Mouse (Mus musculus): Measurements from ENCODE around the gene Brd7.

Gene Brd7

DNA sequence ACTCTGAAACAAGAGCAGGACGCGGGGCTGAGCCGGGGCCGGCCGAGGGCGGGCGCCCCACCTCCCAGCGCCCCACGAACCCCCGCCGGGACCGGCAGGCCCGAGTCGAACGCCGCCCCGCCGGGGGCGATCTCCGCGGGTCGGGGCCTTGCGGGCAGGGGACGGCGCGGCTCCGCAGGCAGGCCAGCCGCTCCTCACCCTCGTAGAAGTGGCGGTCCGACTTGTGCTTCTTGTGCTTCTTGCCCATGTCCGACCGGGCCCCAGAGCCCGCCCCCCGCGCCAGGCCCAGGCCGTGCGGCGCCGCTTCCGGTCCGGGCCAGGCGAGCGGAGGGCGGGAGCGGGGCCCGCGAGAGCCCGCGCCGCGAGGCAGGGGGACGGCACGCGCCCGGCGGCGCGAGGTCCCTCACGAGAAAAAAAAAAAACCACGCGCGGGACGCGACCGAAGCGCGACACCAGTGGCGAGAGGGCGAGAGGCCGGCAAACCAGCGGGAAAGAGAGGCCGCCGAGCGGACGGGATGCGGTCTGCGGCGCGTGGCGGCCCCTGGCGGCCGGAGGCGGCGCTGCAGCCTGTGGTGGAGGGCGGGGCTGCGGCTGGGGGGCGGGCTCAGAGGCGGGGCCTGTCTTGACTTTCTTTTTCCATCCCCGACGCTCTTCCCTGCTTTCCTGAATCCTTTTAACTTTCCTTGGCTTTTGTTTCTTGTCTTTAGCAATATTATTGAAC is at the start of gene Brd7:
Brd7 (minus strand) TSS at position 487 of the 721 bp plus-strand sequence.
- DNase-seq (ENCODE audit: low read depth): no peak

GRCm38 (mm10) chr8:88411461-88411860 is 49.5 kb upstream of the Brd7 start:
- DNase-seq (ENCODE audit: low read depth): no peak

GRCm38 (mm10) chr8:88409401-88409940 is 47.5 kb upstream of the Brd7 start:
- DNase-seq (ENCODE audit: low read depth): no peak

- DNase-seq (ENCODE audit: low read depth): no peak
Observed at GRCm38 (mm10) chr8:88407716-88408115, 45.7 kb upstream of the Brd7 start.

DNA sequence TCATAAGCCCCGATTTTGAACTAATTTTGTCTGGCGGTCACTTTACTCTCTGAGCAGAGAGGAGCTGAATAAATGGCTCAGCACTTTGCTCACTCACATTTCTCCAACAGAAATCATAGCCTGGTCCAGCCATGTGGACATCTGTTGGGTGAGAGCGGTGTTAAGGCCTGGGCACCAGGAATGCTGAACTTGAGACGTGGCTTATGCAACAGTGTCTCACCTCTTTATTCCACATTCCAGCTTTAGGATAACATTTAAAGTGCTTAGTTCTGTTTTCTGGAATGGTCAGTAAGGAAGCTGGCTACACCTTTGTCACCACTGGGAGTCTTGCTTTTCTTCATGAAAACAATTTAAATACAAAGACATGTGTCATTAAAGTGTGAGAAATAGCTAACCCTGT is 36.1 kb upstream of the Brd7 start:
- no peak for DNase-seq (ENCODE audit: low read depth)

DNA sequence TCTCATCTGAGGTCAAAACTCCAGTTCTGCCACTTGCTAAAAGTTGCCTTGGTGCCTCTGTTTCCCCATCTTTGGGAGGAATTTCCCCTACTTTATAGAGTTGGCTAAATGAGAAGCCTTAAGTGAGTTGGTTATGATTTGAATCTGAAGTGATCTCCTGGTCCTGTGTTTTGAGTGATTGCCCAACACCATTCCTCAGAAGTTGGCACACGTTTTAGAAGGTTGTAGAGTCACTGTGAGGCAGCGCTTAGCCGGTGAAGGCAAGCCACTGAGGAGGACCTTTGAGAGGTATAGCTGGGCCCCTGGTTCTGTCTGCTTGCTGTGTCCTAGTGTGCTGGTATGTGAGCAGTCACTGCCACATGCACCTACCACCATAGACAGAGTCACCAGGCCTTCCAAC is 31.3 kb upstream of the Brd7 start:
- no peak for DNase-seq (ENCODE audit: low read depth)

DNA sequence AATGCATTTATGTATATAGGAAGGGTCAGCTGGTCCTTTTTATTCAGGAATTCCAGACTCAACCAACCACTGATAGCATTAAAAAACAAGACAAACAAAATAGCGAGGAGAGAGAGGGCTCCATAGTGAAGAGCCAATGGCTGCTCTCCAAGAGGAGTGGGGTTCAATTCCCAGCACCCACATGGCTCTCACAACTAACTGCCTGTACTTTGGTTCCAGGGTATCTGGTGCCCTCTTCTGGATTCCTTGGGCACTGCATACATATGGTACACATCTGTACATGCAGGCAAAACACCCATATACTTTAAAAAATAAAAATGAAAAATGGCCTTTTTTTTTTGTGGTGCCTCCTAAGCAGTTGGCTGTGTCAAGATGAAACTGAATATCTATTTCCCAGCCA is 28.8 kb upstream of the Brd7 start:
- DNase-seq (ENCODE audit: low read depth): no peak

DNA sequence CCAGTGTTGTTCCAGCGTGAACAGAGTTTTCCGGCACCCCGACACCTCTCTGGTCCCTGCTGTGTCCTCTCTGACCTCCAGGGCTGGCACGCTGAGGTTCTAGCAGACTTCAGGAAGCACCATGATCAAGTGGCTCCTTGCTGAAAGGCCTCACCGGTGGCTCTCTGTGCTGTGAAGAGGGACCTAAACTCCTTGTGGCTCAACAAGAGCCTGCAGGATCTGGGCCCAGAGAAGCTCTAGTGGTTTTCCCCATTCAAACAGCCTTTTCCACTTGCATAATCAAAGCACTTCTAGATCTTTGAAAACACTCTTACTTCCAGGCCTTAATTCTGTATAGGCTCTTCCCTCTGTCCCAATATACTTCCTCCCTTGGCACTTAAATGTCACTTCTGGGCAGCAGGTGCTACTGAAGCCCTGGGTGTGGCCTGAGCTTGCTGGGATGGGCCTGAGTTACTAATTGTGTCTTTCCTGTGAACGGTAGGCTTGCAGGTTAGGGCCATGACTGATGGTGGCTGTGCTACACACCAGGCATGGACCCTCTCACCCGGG is 26.8 kb upstream of the Brd7 start:
- no peak for DNase-seq (ENCODE audit: low read depth)

GRCm38 (mm10) chr8:88387874-88388273 is 25.9 kb upstream of the Brd7 start:
- DNase-seq (ENCODE audit: low read depth): no peak

DNA sequence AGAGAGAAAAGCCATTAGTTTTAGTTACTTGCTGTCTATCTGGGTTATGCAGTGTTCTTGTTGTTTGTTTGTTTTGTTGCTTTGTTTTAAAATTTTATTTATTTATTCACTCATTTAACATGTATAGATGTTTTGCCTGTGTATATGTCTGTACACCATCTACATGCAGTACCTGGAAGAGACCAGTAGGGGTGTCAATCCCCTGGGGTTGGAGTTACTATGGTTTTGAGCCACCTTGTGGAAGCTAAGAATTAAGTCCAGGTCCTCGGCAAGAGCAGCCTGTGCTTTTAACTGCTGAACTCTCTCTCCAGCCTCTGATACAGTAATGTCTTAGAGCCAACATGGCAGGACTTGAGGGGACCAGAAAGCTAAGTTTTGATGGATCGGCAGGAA is 21.2 kb upstream of the Brd7 start:
- no peak for DNase-seq (ENCODE audit: low read depth)

DNA sequence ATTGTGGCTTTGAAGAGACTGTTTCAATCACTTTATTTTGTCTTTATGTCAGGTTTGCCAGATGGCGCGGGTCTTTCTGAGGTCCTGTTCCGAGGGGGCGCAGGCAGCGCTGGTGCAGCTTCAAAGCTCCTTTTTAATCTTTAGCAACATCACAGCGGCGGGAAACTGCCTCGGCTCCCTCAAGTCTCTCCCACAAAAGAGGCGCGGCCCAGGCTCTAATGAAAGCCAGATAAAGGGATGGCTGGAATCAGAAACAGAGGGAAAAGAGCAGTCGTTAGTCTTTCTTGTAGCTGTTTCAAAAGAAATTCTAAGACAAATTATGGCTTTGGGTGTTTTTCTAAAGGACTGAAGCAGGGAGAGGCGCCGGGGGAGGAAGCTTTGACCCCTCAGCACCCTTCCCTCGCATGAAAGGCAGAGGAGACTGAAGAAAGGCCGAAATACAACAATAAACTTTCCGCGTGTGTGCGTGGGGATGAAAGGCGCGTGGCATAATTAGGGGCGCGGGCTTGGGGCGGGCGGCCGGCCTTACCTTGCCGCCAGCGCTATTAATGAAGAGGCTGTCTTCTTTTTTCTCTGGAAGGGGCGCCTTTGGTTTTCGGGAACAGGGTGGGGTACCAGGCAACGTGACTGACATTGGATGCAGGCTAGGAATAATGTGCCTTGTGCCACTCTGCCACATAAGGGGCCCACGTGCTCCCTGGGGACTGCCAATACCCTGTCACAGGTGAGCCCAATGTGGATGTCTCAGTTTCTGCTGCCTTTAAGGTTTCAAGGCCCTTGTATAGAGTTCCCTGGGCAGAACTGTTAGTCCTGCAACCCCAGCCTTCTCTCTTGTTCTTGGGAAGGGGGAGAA is 20.5 kb upstream of the Brd7 start:
- DNase-seq (ENCODE audit: low read depth): no peak

DNA sequence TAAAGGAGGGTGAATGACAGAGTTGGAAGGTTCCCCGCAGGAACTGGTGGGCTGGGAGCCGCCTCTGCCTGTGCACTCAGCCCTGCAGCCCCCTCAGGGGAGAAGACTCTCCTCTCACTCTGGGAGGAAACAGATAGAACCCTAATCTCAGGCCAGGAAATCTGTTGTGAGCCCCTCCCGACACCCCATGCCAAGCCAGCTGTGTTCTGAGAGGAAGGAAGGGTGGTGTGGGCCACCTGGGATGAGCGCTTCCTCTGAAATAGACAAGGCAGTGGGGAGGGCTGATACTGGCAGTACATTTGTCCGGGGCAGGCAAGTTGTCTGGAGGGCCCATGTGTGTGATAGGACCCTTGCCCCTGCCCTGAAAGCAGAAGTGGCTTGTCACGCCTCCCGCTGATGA is 18.5 kb upstream of the Brd7 start:
- no peak for DNase-seq (ENCODE audit: low read depth)

DNA sequence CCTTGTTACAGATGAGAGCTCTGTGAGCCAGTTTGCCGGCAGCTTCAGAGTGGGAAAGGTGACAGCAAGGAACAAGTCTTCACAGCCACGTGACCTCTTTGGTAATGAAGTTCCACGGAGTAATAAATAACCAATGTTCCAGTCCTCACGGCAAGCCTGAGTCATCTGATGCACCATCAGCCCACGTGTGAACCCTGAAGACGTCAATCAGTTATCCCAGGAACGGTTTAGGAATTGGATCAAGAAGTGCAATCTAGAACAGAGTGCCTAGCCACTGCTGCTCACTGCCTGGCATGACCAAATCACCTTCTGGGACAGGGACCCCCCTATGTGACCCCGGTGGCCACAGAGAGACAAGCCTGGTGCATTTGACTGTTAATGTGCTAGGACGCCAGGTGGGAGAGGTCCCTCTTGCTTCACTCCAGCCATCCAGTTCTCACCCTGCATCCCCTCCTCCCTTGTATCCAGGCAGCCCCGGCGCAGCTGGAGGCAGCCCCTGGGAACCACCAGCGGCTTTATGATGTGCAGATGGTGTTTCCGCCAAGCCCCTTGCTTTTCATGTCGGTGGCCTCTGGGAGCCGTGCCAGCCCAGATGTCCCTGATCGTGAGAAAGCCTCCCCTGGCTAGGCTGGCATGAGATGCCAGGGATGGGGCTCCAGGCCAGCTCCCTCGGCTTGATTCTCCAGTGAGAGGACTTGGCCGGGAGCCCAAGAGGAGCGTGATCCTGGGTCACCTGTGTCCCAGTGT is 15.0 kb upstream of the Brd7 start:
- DNase-seq (ENCODE audit: low read depth): no peak

DNA sequence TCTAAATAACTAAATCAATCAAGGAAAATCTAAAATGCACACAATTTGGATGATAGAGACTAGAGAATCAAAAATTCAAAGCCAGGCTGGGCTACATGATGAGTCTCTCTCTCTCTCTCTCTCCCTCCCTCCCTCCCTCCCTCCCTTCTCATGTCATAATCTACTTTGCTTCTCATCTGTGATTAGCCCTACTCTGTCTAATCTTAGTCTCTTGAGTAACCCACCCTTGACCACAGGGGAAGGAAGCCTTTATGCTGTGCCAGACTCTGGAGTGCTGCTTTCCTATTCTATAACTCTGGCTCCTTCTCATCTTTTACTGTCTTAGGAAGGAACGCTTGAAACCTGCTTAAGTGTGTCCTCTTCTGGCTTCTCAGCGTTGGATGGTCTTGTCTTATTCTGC is 9.5 kb upstream of the Brd7 start:
- DNase-seq (ENCODE audit: low read depth): no peak

DNA sequence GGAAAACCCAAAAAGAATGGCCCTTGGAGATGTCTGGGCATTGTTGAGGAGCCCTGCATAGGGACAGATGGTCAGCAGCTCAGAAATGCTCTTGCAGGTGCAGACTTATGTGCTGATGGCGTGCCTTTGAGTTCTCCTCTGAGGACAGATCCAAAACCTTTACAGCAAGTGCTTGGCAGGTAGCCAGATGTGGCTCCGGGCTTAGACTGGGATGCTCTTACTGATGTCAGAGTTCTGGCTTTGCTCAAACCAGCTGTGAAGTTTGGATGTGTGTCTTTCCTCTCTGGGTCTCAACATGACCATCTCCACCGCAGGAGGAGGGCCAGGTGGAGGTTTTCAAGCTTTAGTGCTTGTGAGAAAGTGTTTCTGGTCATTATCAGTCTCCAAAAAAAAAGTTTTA is 7.8 kb upstream of the Brd7 start:
- DNase-seq (ENCODE audit: low read depth): no peak

DNA sequence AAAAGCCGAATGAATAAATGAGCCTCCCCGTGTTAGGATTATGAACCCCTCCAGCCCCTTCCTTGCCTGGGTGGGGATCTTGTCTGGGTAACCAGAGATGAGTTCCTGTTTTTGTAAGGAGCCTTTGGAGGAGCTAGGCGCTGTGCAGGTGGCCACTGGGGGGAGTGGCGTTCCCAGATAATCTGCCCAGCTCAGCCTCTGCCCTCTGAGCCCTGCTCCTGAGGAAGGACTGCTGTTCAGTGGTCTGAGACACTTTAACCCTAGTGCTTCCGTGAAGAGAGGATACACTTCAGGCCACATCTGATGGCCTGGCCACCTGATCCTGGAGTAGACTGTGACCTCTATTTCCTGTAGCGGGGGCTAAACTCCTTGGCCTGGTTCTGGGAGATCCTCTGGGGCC is 7.2 kb upstream of the Brd7 start:
- no peak for DNase-seq (ENCODE audit: low read depth)

- no peak for DNase-seq (ENCODE audit: low read depth)
Observed at GRCm38 (mm10) chr8:88362446-88363150, 604 bp upstream of the Brd7 start.

DNA sequence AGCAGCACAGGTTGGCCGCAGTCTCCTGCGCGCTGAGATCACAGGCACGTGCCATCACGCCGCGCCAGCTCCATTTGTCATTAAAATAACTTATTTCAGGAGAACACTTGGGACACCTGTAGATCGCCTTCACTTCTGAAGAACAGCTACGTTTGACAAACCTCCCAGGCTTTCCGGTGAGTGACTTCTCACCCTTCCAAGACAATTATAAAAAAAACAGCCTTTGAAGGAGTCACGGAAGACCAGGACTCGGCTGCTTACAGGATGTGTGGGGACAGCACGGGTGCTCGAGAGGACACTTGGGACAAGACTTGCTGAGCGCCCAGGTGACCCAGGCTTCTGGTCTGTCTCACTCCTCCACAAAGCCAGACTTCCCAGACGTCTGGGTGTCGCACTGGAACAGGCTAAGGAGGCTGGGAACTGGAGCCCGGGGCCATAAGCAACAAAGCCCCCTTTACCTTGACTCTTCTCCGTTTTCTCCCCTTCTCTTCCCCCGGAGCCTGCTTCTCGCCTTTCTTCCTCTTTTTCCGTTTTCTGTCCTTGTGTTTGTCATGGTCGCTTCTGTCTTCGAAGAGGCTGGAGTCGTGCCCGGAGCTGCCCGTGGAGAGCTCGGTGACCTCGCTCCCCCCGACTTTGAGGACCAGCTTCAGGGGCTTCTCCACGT is 818 bp downstream of the Brd7 start:
- no peak for DNase-seq (ENCODE audit: low read depth)

- no peak for DNase-seq (ENCODE audit: low read depth)
Observed at GRCm38 (mm10) chr8:88359959-88360358, 2.0 kb downstream of the Brd7 start.

GRCm38 (mm10) chr8:88357946-88358345 is 4.0 kb downstream of the Brd7 start:
- no peak for DNase-seq (ENCODE audit: low read depth)
